Mouse (Mus musculus) brain, embryonic 14.5 days (tissue): ENCODE data around the gene Fem1b.
"Not testable (repeated sequence)": the region's sequence is repeated elsewhere in the genome, so short reads cannot be mapped to it uniquely, and the experiment has no call there.

Source experiments
- CTCF ChIP-seq: fragments of 200-500 bp; IDR thresholded peaks from 2 replicates; pipeline ENCODE4 v1.5.1; 2012; ENCODE audit warnings: inconsistent platforms, mild to moderate bottlenecking, moderate library complexity, borderline replicate concordance; ENCODE audit not compliant: insufficient read depth, insufficient read length; ENCODE audit errors: extremely low read depth
- POLR2A ChIP-seq: fragments of 200-500 bp; IDR thresholded peaks from 2 replicates; pipeline ENCODE4 v1.6.1; 2012; ENCODE audit warnings: mild to moderate bottlenecking, inconsistent platforms, borderline replicate concordance; ENCODE audit not compliant: poor library complexity, insufficient read depth, insufficient read length, severe bottlenecking; ENCODE audit errors: extremely low read depth

GRCm38 (mm10) chr9:62799218-62799617 lies 12.5 kb downstream of the Fem1b start:
- not testable (repeated sequence) for TF ChIP-seq CTCF, POLR2A
